Mouse (Mus musculus): Measurements from ENCODE around the gene Slc5a5.

- no peak for TF ChIP-seq POLR2A (IDR thresholded peaks at IDR 0.05; ENCODE audit: insufficient read length, low read depth)
- TF ChIP-seq E2F4 (IDR thresholded peaks at IDR 0.05; ENCODE audit: insufficient read depth) = no peak
Measured at GRCm38 (mm10) chr8:70894771-70895545, 2.4 kb upstream of the Slc5a5 start.
